Mouse (Mus musculus) olfactory bulb, adult 2 months (tissue): ENCODE results near the gene Pth2.

Experiments
- CTCF ChIP-seq: fragments of 200-500 bp; IDR thresholded peaks from 2 replicates; pipeline ENCODE4 v1.5.1; 2012; ENCODE audit warnings: low read depth, mild to moderate bottlenecking, low read length, moderate library complexity; ENCODE audit not compliant: insufficient read depth
- POLR2A ChIP-seq: fragments of 200-500 bp; IDR thresholded peaks from 2 replicates; pipeline ENCODE4 v1.6.1; 2012; ENCODE audit warnings: mild to moderate bottlenecking, low read depth, low read length, moderate library complexity; ENCODE audit not compliant: insufficient read depth

- TF ChIP-seq CTCF, result no peak
- no peak for TF ChIP-seq POLR2A
These were observed 48.9 kb upstream of the Pth2 start for GRCm38 (mm10) chr7:45131850-45132249.
